Mouse (Mus musculus) neural tube, embryonic 11.5 days (tissue): Measurements from ENCODE around the gene Wdr95. TPM values are rescaled to one million over a fixed set of nuclear protein-coding genes. Genes with fewer than 3 reads are reported as not detected.
A peak's percentile ranks its signal among the peaks of the same experiment; 100 is the strongest.

Source experiments
- ATAC-seq: fragments of 200-750 bp; cut with Nextera tagmentation; 2 replicates; pipeline ENCODE4 v1.8.0; 2017; ENCODE audit warnings: moderate number of reproducible peaks, mild to moderate bottlenecking, moderate TSS enrichment, moderate library complexity; ENCODE audit not compliant: insufficient read depth, low FRiP score, low TSS enrichment
- DNase-seq: peaks from one replicate; pipeline ENCODE4 v3.0.0-alpha.2; 2015; ENCODE audit warnings: low spot score
- H3K27ac ChIP-seq: fragments of 300-500 bp; sonication (generic); 2 replicates; pipeline ENCODE4 v1.5.1; 2014; ENCODE audit warnings: low read depth, mild to moderate bottlenecking, low read length
- H3K27me3 ChIP-seq: fragments of 300-500 bp; sonication (generic); 2 replicates; pipeline ENCODE4 v1.6.1; 2014; ENCODE audit warnings: mild to moderate bottlenecking, low read length, mixed read lengths; ENCODE audit not compliant: control insufficient read depth, insufficient read depth
- H3K36me3 ChIP-seq: fragments of 300-500 bp; sonication (generic); 2 replicates; pipeline ENCODE4 v1.6.1; 2014; ENCODE audit warnings: mild to moderate bottlenecking, low read length, moderate library complexity, mixed read lengths; ENCODE audit not compliant: control insufficient read depth, insufficient read depth
- H3K4me1 ChIP-seq: fragments of 300-500 bp; sonication (generic); 2 replicates; pipeline ENCODE4 v1.6.1; 2014; ENCODE audit warnings: low read length, mixed read lengths; ENCODE audit not compliant: control insufficient read depth, insufficient read depth
- H3K4me2 ChIP-seq: fragments of 300-500 bp; sonication (generic); 2 replicates; pipeline ENCODE4 v1.6.1; 2014; ENCODE audit warnings: low read depth, mild to moderate bottlenecking, moderate library complexity
- H3K4me3 ChIP-seq: fragments of 300-500 bp; sonication (generic); 2 replicates; pipeline ENCODE4 v1.5.1; 2014; ENCODE audit warnings: low read depth, low read length
- H3K9ac ChIP-seq: fragments of 300-500 bp; sonication (generic); 2 replicates; pipeline ENCODE4 v1.6.1; 2014; ENCODE audit warnings: mild to moderate bottlenecking, low read length
- H3K9me3 ChIP-seq: fragments of 300-500 bp; sonication (generic); 2 replicates; pipeline ENCODE4 v1.6.1; 2016; ENCODE audit warnings: low read length; ENCODE audit not compliant: control insufficient read depth
- WGBS: fragments of 180-500 bp; shearing (Covaris S2); extraction: QIAGEN DNeasy Blood & Tissue Kit; methylation state at CpG from one replicate; pipeline ENCODE4 v1.1.7; 2014; 5-methylcytosine and 5-hydroxymethylcytosine counted together
- polyA plus RNA-seq: library from polyadenylated mRNA; unstranded; fragments of >200 nt; fragmentation: Nextera tagmentation; extraction: Ambion mirVana; gene quantifications from 2 replicates; pipeline ENCODE4 v1.2.1, GENCODE M21; 2014

The Wdr95 gene
- polyA plus RNA-seq, 1 experiment from 2014 or later, result not detected

DNA sequence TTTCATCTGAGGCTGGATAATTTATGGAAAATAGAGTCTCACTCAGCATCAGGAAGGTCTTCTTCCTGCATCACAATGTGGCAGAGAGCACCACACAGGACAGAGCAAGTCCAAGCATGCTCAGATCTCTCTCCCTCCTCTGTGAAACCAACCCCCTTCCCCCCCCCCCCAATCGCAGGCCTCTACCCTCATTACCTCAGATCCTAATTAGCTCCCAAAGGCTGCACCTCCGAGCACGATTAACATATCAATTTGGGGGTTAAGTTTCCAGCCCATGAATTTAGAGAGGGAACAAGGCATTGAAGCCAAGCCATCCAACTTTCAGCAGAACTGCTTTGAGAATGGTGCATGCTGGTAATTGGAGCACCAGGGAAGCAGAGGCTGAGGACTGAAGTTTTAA is 15.8 kb upstream of the Wdr95 start:
- ATAC-seq (no peak), DNase-seq (no peak)
- no peak overlapping the region for H3K9ac ChIP-seq
- no peak overlapping the region for H3K27ac ChIP-seq
- H3K4me2 ChIP-seq, result no peak overlapping the region
- no peaks in the 10 kb centered on the region for H3K27me3 ChIP-seq
- no peak overlapping the region for H3K4me3 ChIP-seq
- no peaks in the 10 kb centered on the region for H3K9me3 ChIP-seq
- 0 out of 2 replicates have a peak, but pooled peaks cover 6% of the 10 kb centered on the region for H3K4me1 ChIP-seq
- H3K36me3 ChIP-seq, result no peaks in the 10 kb centered on the region
- WGBS, result 25% methylated on average over 3 of the region's 3 CpGs

- H3K4me3 ChIP-seq, result no peak overlapping the region
- 0 out of 2 replicates have a peak, but pooled peaks cover 6% of the 10 kb centered on the region for H3K4me1 ChIP-seq
- DNase-seq, result no peak
- ATAC-seq, result no peak
- no peak overlapping the region; the same call in 1 of the 2 replicates for H3K4me2 ChIP-seq
- 37% methylated on average over 9 of the region's 9 CpGs for WGBS
- no peak overlapping the region for H3K9ac ChIP-seq
- H3K27ac ChIP-seq, result no peak overlapping the region; the same call in 1 of the 2 replicates
- no peaks in the 10 kb centered on the region for H3K36me3 ChIP-seq
- H3K27me3 ChIP-seq, result no peaks in the 10 kb centered on the region
- no peaks in the 10 kb centered on the region for H3K9me3 ChIP-seq
Measured at GRCm38 (mm10) chr5:149513438-149514086, 14.9 kb upstream of the Wdr95 start.

GRCm38 (mm10) chr5:149514087-149514671 is 14.3 kb upstream of the Wdr95 start:
- ATAC-seq, result peak; percentile 73
- H3K27me3 ChIP-seq, result no peaks in the 10 kb centered on the region
- 22% methylated on average over 14 of the region's 14 CpGs for WGBS
- no peak overlapping the region for H3K4me2 ChIP-seq
- H3K36me3 ChIP-seq, result no peaks in the 10 kb centered on the region
- peak; percentile 70 for DNase-seq
- peak overlapping the region; percentile 54 for H3K27ac ChIP-seq
- no peaks in the 10 kb centered on the region for H3K9me3 ChIP-seq
- no peak overlapping the region for H3K4me3 ChIP-seq
- 0 out of 2 replicates have a peak, but pooled peaks cover 6% of the 10 kb centered on the region for H3K4me1 ChIP-seq
- H3K9ac ChIP-seq, result no peak overlapping the region

- Histone ChIP-seq H3K9me3 (no peaks in the 10 kb centered on the region), H3K9ac (no peak overlapping the region), H3K4me3 (no peak overlapping the region), H3K36me3 (no peaks in the 10 kb centered on the region), H3K27me3 (no peaks in the 10 kb centered on the region), H3K4me2 (no peak overlapping the region), H3K4me1 (0 out of 2 replicates have a peak, but pooled peaks cover 6% of the 10 kb centered on the region), H3K27ac (no peak overlapping the region)
- WGBS, result 76% methylated on average over 3 of the region's 3 CpGs
- no peak for ATAC-seq
- no peak for DNase-seq
Measured at GRCm38 (mm10) chr5:149514890-149515289, 13.6 kb upstream of the Wdr95 start.

DNA sequence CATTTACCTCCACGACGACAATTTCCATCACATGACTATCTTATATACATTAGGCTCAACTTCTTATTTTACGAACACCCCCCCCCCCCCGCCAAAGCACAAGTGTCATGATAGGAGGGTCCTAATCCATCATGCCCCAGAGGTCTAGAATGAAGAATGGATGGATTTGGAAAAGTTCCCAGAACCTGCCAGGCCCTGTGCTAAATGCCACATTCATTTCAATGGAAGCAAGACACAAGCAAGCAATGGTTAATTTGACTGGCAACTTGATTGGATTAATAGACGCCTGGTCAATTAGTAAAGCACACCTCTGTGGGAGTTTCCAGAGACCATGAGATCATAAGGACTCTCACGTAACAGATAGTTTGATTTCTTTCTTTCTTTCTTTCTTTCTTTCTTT is 11.4 kb upstream of the Wdr95 start:
- Histone ChIP-seq H3K36me3 (no peaks in the 10 kb centered on the region), H3K4me1 (0 out of 2 replicates have a peak, but pooled peaks cover 6% of the 10 kb centered on the region), H3K9me3 (no peaks in the 10 kb centered on the region), H3K27me3 (no peaks in the 10 kb centered on the region), H3K27ac (no peak overlapping the region), H3K9ac (no peak overlapping the region), H3K4me3 (no peak overlapping the region), H3K4me2 (no peak overlapping the region)
- WGBS, result 79% methylated on average over 6 of the region's 6 CpGs
- DNase-seq, result no peak
- no peak for ATAC-seq

- H3K27ac ChIP-seq, result no peak overlapping the region
- no peak for DNase-seq
- WGBS, result 90% methylated on average over 5 of the region's 5 CpGs
- H3K27me3 ChIP-seq, result no peaks in the 10 kb centered on the region
- no peak overlapping the region for H3K9ac ChIP-seq
- H3K4me3 ChIP-seq, result no peak overlapping the region
- H3K9me3 ChIP-seq, result no peaks in the 10 kb centered on the region
- no peak for ATAC-seq
- no peak overlapping the region for H3K4me2 ChIP-seq
- peaks cover 3% of the 10 kb centered on the region; the same call in 1 of the 2 replicates for H3K4me1 ChIP-seq
- no peaks in the 10 kb centered on the region for H3K36me3 ChIP-seq
Measured at GRCm38 (mm10) chr5:149520806-149521205, 7.7 kb upstream of the Wdr95 start.

DNA sequence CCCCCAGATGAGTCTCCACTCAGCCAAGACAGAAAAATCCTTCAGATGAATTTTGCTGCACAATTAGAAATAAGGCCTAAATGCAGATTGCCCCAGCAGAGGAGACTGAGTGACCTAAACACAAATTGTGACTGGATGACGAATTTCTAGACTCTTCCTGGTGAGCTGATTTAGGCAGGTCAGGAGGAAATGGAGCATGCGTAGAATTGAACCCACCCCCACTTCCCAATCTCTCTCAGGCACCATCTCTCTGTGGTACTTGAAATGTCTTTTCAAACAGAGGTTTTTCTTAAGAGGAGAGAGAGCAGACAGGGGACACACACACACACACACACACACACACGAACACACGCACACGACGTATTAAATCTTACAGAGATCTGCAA is 4.6 kb upstream of the Wdr95 start:
- no peak for ATAC-seq
- Histone ChIP-seq H3K9ac (peak overlapping the region; percentile 18; the same call in 1 of the 2 replicates), H3K27ac (no peak overlapping the region), H3K27me3 (no peaks in the 10 kb centered on the region), H3K36me3 (no peaks in the 10 kb centered on the region), H3K9me3 (no peaks in the 10 kb centered on the region), H3K4me2 (no peak overlapping the region), H3K4me1 (peaks cover 12% of the 10 kb centered on the region; the same call in 1 of the 2 replicates), H3K4me3 (no peak overlapping the region)
- WGBS, result 80% methylated on average over 6 of the region's 6 CpGs
- no peak for DNase-seq

DNA sequence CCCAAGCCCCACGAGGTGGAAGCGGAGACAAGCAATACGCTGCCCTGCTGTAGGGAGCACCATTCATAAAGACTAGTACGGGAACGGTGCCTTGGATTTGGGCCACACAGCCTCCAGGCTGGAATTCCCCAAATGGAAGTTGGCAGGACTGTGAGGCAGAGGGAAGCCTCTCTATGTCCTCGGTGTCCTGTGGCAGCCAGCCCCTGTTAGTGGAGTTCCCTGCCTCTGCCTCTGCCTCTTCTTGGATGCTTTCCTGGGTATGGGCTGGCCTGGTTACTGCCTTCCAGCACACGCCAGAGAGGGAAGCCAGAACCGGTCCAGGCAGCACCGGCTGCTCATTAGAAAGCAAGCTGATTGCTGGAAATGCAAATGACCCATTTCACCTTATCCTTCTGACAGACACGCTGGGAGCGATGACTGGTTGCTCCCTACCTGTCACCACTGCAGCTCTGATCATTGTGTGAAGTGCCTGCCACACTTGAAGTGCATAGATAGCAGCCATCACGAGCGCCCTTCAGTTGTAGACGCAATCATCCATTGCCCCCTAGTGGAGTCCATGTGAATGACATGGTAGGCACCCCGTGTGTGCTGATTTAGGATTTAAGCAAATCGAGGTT is 4.1 kb upstream of the Wdr95 start:
- DNase-seq (peak; percentile 84), ATAC-seq (peak; percentile 43)
- Histone ChIP-seq H3K27ac (no peak overlapping the region), H3K9ac (peak overlapping the region; percentile 18; the same call in 1 of the 2 replicates), H3K4me1 (peaks cover 12% of the 10 kb centered on the region; the same call in 1 of the 2 replicates), H3K4me3 (no peak overlapping the region), H3K36me3 (no peaks in the 10 kb centered on the region), H3K4me2 (no peak overlapping the region), H3K27me3 (no peaks in the 10 kb centered on the region), H3K9me3 (no peaks in the 10 kb centered on the region)
- 36% methylated on average over 16 of the region's 16 CpGs for WGBS
